Mouse (Mus musculus) embryo, embryonic 9.5 days (tissue): Measurements from ENCODE around the gene Mup4.
"Not testable (repeated sequence)": the region's sequence is repeated elsewhere in the genome, so short reads cannot be mapped to it uniquely, and the experiment has no call there.

Experiments used
- DNase-seq: peaks from one replicate; pipeline ENCODE4 v3.0.0-alpha.2; 2017; ENCODE audit errors: extremely low spot score

Gene Mup4

DNA sequence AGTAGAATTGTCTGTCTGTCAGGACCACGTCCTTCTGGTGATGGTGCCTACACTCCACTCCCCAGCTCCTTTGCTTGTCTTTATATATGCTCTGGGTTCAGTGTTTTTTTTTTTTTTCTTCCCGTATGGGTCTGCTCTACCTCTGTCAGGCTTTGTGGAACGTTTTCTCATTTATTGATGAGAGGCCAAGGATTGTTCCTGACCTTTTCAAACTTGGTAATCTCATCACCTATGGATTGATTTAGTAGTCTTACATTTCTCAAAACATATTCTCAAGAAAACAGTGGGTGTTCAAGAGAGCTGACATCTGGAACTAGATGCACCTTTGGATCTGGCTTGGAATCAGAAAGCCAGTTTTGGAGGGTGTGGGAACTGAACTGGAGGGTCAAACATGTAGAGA lies at the start of gene Mup4:
Mup4 (minus strand) TSS at position 101 of the 400 bp plus-strand sequence.
- DNase-seq, result no peak

DNA sequence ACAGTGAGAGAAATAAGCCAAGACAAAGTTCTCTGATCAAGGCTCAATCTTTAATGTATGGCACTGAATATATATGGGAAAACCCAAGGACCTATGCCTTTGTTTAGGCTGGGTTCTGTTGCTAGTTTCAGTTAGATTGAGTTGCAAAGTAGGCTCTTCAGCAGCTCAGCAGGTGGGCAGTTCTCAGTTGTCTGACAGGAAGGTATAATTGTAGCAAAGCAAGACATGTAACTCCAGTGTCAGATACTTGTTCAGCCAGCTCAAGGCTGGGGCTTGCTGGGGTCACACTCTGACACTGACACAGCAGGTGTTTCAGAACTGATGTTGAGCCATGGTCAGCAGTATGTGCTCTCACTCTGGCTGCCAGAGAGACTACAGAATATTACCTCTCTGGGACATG lies 37.4 kb upstream of the Mup4 start:
- not testable (repeated sequence) for DNase-seq

DNA sequence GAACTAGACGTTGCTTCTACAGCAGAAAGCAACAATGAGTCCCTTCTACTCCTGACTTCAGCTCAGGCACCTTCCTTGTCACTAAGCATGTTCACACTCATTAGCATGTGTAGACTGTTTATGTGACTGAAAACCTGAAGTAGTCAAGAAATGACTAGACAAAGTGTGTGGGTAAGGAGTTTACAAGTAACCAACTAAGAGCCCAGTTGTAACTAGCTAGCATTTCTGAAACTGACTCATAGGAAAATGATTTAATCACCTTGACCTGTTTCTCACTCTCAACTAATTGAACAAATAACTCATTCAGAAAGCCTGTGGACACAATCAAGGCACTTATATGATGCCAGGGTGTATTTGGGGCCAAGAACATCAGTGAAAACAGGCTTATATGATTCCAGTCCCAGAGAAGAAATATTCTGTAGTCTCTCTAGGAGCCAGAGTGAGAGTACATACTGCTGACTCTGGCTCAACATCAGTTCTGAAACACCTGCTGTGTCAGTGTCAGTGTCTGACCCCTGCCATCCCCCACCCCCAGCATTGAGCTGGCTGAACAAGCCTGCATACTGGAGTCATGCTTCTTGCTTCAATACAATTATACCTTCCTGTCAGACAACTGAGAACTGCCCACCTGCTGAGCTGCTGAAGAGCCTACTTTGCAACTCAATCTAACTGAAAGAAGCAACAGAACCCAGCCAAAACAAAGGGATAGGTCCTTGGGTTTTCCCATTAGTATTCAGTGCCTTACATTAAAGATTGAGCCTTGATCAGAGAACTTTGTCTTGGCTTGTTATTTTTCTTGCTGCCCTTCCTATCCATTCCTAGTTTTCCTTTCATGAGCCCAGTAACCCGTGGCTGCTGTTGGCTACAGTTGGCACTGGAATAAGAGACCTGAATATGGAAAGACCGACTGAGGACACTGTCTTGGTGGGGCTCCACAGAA lies 3.2 kb upstream of the Mup4 start, which contains the start of gene Mup6:
Mup6 (plus strand) TSS at position 890 of the 940 bp plus-strand sequence.
- peak; percentile 3 for DNase-seq

DNA sequence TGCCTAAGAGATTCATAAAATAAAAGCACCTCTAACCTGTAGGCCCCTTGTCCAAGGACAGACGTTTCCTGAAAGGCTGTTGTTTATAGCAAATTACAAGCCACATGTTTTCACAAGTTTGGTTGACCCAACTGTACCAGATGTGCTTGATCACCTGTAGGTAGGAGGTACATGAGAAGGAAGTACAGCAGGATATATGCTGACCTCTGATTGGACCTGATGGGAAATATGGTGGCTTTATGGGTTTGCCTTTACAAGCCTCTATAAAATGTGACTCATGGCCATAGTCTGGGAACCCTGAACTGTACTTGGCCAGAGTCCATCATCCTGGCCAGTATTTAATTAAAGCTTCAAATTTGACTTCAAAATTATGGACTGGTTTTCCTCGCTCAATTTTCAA lies 23.0 kb downstream of the Mup4 start:
- DNase-seq, result no peak

DNA sequence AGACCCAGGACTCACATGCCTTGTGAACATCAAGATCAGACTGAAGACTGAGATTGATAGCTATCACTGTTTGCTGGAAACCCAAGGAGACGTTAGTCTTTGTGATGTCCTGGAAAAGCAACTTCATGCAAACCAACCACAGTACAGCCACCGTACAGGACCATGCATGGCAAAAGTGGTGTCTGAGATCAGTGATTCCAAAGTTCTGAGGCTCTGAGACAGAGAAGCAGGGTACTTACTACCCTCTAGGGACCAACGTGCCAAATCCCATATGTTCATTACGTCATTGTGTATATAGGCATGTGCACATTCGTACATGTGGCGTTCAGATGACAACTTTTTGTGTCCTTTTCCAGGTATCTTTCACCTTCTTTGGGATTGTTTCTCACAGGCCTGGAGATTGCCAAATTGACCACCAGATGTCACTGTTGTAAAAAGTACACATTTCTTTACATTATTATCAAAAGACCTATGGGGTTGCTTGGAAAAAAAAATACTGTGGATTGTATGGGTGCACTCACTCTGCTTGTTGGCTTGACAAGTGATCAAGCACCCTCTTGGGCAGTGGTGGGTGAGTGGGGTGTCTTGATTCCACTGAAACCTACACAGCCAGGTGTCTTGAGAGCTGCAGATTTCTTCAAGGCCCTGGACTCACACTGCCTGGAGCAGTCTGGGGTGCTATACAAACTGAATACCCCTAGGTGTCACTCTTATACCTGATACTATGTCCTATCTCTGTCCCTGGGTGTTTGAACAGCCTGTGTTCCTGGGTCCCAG lies 27.8 kb downstream of the Mup4 start:
- peak; percentile 37 for DNase-seq

DNA sequence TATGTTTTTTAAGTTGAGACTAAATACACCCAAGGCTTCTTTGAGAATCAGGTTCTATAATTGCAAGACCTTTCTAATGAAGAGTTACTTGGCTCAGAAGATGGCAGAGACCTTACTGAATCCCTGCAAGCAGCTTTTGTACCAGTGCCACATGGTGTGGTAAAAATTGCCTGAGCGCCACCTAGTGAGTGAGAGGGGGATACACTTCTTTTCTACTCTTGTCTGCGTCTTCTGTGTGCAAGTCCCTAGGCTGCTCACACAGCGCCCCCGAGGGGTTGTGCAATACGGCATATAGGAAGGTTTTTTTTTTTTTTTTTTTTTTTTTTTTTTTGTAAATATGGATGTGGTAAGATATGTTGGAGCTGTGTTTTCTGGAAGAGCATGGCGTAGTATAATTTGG lies 32.2 kb downstream of the Mup4 start:
- peak; percentile 66 for DNase-seq

DNA sequence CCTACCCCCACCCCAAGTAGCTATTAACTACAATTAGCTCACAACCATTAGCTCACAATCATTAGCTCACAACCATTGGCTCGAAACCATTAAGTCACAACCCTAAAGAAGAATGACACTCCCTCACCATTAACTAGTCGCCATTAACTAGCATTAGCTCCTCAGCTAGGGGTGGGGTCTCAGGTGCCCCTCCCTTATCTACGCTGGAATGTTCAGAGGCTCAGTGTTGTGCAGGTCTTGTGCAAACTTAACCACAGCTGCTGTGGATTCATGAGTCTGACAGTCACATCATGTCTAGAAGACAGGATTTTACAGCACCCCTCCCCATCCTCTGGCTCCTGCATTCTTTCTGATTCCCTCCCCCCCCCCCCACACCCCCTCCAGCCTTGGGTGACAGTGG lies 32.8 kb downstream of the Mup4 start:
- no peak for DNase-seq

DNA sequence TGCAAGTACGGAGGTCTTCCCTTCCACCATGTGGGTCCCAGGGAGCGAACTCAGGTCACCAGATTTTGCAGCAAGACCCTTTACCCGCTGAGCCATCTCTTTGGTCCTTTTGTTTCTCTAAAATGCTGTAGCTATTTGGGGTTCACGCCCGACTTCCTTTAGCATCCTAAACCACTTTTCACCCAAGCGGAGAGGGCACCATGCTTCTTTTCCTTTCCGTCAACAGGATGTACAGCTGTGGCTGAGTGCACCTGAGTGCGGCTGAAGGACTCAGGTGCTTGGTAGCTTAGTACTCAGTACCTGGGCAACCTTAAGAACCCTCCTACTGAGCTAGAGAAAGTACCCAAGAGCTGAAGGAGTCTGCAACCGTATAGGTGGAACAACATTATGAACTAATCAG lies 35.4 kb downstream of the Mup4 start:
- no peak for DNase-seq

DNA sequence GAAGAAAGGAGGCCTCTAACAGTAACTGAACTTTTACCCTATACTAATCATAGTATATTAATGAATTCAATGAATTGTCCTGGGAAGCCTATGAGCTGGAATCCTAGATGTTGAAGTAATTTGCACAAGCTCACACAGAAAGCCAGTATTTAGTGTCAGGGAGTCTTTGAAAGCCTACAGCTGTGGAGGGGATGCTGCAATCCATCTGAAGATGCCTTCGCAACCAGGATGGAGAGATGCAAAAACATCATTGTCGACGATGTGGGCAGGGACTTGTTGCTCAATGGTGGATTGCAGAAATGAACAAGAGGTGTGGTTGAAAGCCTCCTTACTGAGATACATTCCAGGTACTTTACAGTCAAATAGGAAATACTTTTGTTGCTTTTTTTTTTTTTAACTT lies 42.5 kb downstream of the Mup4 start:
- no peak for DNase-seq

DNA sequence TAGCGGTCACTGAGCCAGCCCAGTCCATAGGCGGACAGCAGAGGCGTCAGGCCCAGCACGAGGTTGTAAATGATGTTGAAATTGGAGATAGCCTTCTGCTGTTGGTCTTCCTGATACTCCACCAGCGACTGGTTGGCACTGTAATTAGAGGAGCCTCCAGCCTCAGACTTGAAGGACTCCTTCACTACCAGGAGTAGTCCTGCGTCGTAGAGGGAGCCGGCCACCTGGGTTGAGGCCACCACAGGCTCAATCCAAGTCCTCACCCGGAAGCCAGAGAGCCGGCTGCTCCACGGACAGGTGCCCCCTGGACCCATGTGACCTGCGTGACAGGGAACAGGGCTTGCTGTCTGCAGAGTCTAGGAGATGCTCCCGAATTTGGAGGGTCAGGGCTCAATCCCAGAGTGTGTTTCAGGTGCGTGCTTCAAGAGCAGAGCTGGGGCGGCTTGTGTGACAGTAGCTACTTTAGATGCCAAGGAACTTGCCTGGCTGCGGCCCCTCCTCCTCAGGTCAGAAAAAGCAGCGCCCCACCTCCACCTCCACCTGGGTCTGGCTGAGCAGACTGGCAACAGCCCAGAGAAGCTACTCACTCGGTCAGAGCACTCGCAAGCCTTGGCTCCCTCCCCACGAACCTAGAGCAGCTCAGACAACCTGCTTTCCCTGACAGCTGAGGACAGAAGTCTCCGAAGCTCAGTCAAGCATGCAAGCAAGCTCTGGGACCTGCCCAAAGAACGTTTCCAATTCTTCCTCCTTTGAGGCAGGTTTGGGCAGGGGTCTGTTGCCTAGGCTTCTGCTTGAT lies 45.7 kb downstream of the Mup4 start, which contains the start of gene Slc46a2:
Slc46a2 (minus strand) TSS at position 449 of the 796 bp plus-strand sequence.
- DNase-seq, result no peak

DNA sequence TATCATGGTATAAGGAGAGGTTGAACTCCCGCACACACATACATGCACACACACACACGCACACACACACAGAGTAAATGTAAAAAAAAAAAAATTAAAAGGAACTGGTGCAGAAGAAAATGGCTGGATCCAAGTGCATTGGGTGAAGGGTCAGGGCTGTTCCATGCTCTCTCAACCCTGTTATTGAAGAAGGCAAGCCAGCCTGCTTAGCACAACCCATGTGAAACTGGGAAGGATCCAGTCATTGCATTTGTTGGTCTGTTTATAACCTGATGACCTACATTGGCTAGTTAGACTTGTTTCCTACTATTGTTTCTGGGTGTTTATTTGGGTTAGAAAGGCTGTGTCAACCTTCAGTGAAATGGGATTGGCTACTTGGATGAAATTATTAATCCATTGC lies 51.7 kb downstream of the Mup4 start:
- no peak for DNase-seq

DNA sequence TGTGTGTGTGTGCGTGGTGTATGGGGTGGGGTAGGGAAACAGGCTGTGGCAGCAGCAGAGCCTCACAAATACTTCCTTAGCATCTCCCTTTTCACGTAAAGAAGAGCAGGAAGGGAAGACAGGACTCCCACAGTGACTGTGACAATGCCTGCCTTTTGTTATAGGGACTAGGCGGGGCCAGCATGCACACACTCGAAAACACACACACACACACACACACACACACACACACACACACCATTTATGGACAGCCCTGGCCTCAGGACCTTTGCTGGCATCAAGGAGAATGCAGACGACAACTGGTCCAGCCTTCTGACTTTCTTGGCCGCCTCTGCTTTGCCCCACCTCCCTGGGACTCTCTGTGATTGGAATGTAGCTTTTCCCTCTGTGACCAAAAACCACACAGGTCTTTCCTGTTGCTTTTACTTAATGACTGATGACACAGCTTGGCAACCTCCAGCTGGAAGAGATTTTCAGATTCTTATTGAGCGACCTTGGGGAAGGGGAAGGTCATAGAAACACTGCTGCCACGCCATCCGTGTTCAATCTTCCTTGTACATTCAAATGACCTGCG lies 52.8 kb downstream of the Mup4 start:
- DNase-seq, result no peak

DNA sequence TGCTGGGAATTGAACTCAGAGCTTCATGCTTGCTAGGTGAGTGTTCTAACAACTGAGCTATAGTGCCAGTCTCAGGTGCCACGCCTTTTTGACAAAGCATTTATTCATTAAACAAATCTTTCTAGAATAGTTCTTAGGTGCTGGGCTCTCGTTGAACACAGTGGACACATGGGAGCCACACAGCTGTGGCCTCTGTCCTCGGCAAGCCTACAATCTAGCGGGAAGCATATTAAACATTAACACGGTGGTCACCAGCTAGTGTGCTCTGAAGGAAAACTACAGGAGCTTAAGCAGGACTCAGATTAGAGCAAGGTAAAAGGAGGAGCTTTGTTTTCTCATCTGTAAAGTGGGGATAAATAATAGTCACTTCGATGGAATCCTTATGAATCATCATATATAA lies 53.4 kb downstream of the Mup4 start:
- DNase-seq, result no peak
